Mouse (Mus musculus) common myeloid progenitor, adult 5-6 weeks (primary cell): ENCODE measurements around the gene Brms1l. TPM values are rescaled to one million over a fixed set of nuclear protein-coding genes. Genes with fewer than 3 reads are reported as not detected.

Experiments
- ATAC-seq: replicated peaks from 2 replicates; pipeline ENCODE4 v1.8.0; 2016; ENCODE audit warnings: low read depth, mild to moderate bottlenecking, moderate TSS enrichment, inconsistent platforms; ENCODE audit not compliant: poor library complexity, severe bottlenecking
- total RNA-seq: library from RNA; stranded (forward); fragments of 200-1000, 187-1606 nt; gene quantifications from 2 replicates; pipeline ENCODE4 v1.2.3, GENCODE M21; 2017

The Brms1l gene
- total RNA-seq, 1 experiment from 2014 or later, result 16.6 TPM

DNA sequence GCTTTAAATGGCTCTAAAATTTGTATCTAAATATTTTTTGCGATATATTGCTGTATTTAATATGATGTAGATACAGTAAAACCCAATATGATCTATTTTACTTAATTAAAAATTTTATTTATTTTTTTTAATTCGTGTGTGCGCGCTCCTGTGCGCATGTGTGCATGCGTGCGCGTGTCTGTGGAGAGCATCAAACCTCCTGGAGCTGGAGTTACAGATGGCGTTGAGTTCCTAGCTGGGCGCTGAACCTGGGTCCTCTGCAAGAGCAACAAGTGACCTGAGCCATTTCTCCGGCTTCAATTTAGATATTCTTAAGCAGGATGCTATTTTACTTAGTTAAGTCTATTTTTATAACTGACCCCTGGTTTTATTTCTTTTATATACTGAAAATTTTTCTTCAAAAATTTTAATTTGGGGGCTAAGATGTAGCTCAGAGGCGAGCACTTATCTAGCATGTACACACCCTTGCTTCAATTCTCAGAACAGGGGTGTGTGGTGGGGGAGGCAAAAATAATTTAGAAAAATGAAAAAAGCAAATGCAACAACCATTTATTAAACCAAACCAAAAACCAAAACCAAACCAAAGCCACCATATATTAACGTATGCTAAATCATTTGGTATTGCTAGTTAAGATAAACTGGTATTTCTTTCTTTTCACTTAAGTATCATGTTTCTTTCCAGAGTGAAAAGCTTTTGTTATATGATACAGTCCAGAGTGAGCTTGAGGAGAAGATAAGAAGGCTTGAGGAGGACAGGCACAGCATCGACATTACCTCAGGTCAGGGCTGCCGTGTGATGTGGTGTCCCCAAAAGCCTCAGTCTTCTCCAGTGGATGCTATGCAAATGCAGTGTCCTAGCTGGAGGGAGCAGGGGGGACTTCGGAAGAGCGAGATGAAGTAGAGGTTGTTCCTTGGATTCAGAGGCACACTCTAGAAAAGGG, 23.6 kb downstream of the Brms1l start:
- no peak for ATAC-seq

- ATAC-seq, result no peak
Measured at GRCm38 (mm10) chr12:55860631-55861030, 24.5 kb downstream of the Brms1l start.

DNA sequence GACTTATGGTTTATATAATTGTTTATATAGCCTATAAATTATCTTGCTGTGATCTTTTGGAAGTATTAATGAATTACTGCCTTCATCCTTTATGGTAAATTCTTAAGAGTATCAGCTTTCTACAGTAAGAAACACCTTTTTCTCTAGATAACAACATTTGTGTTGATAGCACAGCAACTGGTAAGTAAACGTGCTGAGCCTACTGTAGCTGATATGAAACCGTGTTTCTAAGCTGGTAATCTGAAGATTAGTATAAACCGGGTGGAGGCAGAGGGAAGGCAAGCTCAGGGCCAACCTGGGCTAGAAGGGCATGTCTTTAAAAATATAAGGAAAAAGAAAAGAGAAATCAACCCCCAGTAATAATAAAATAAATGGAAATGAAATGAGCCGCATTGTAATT, 31.6 kb downstream of the Brms1l start:
- ATAC-seq, result no peak

DNA sequence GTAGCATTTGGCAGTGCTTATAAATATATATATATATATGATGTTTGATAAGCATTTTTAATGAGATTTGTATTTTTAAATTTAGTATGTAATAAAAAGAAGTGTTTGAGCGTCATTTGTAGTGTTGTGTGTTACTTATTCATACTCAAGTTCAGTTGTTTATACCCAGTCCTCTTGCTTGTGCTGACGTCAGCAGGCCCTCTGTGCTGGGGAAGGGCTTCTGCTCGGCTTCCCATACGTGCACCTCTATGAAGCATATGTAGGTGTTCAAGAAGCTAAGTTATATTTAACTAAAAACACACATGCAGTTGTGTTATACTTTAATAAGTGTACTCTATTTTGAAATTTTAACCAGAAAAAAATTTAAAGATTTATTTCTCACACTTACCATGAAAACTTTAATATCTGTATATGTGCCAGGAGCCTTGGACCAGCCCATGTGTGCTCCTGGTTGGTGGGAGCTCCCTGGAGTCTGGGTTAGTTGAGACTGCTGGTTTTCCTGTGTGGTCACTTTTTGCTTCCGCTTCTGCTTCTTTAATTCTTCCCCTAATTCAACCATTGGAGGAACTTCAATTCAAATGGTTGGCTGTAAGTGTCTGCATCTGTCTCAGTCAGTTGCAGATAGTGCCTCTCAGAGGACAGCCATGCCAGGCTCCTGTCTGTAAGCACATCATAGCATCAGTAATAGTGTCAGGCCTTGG, 33.6 kb downstream of the Brms1l start:
- peak; percentile 98 for ATAC-seq

GRCm38 (mm10) chr12:55885449-55885848, 49.3 kb downstream of the Brms1l start:
- no peak for ATAC-seq

DNA sequence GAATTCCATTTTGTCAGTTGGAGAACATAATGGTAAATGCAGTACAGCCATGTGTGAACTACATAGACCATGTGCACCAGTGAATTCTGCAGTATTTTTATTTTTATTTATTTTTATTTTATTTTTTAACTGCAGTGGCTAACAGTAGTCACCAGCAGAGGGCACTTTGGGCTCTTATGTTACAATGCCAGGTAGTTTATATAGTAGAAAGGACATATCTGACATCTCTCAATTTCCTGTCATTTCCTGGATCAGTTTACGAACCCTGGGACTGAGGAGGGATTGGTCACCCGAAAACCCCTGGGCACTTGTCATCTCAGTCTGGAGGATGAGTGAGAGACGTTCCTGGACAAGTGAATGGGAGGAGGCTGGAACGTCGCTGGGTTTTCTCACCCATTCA, 52.4 kb downstream of the Brms1l start:
- no peak for ATAC-seq

- ATAC-seq, result no peak
Measured at GRCm38 (mm10) chr12:55904801-55905200, 68.7 kb downstream of the Brms1l start.

DNA sequence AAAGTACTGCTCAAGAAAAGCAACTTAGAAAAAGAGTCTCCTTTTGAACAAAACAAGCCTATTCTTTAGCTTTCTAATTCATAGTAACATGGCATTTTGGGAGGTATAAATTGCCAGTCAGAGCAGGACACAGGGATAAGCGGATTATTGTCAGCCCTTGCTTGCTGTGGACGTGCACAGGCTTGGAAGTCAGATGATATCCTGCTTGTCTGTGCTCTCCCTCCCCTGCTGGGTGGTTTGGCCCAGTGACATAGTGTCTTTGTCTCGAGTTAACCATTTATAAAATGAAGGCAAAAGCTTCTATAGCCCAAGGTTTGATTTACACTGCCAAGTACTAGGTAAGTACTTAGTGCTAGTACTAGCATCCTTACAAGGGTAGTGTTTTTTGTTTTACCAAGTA, 76.0 kb downstream of the Brms1l start:
- ATAC-seq, result no peak

GRCm38 (mm10) chr12:55913201-55913600, 77.1 kb downstream of the Brms1l start:
- ATAC-seq, result no peak

DNA sequence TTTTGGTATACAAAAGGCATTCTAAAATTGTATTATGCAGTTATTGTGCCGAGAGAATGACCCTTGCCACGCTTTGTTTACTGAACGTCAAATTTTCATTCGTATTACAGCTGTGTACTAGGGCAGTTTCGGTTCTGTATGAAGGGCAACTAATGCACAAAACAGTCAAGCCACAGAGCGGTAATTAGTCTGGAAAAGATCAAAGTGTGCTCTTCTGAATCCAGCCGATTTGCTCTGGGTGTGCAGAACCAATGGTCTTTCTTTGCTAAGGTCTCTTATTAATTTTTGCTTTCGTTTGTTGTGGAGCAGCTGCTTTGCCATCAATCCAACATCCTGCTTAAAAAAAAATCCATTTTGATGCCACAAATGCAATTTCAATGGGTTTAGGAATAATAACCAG, 80.1 kb downstream of the Brms1l start:
- no peak for ATAC-seq

DNA sequence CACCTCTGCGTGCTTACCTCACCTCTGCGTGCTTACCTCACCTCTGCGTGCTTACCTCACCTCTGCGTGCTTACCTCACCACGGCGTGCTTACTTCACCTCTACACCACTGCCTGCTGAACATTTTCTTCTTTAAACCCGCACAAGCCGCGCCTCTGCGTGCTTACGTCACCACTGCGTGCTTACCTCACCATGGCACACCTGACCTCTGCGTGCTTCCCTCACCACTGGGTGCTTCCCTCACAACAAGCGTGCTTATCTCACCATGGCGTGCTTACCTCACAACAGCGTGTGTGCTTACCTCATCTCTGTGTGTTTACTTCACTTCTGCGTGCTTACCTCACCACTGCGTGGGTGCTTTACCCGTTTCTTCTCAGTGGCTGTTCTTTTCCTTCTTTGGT, 80.9 kb downstream of the Brms1l start:
- no peak for ATAC-seq

Other genes with a start within 250 kb of the Brms1l start
- gene Insm2, start 236.9 kb upstream of the Brms1l start, total RNA-seq, result 0.14 TPM in 1 of 2 replicates, not detected in the other
- gene Ralgapa1, start 15.2 kb upstream of the Brms1l start, total RNA-seq, result 47.1 and 53.3 TPM in 2 replicates